Mouse (Mus musculus) CD4-positive naive resting alpha-beta T cell, adult 57 days (primary cell): ENCODE results near the gene Babam2. TPM values are rescaled to one million over a fixed set of nuclear protein-coding genes. Genes with fewer than 3 reads are reported as not detected.

ENCODE experiments used
- total RNA-seq: library from RNA; stranded (reverse); gene quantifications from one replicate; pipeline ENCODE4 v1.2.4, GENCODE M21; 2023

Babam2 gene
- 49.2 TPM for total RNA-seq

DNA sequence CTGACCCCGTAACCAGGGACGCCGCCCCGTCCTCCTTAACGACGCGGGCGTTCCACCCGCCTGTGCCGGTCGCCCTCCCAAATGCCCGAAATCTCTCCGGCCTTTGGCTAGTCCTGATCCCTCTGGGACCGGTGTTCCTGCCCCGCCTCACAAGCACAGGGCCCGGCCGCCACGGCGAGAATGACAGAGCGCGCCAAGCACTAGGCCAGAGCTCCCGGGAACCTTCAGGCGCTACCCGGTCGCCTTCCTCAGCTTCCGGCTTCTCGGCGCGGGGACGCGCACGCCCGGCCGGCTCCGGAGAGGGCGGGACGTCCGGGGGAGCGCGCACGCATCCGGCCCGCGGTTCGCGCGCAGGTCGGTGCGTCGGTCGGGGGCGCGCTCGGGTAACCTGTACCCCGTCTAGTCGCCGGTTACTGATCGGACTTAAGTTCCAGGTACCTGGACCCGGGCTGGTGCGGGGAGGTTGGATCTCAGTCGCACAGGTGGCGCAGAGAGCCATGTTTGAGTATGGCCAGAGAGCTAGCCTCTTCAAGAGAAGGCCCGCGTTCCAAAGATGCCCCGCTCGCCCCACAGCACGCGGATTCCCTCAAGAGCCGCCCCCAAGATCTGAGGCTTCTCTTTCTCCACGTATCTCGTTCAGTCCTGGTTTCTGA lies at the start of gene Babam2:
Gene Babam2, plus strand, starts transcription at position 41 of the 653 bp plus-strand sequence.

GRCm38 (mm10) chr5:31696971-31697643 lies 377 bp upstream of the Babam2 start, which contains the start of gene Rbks:
Gene Rbks, minus strand, starts transcription at chr5:31697627.

Other genes with a start within 250 kb of the Babam2 start
- 30.8 TPM for gene Zfp512, start 245.3 kb upstream of the Babam2 start, total RNA-seq
- 0.92 TPM for gene 4930548H24Rik, start 211.9 kb upstream of the Babam2 start, total RNA-seq
- 53.2 TPM for gene Gpn1, start 202.9 kb upstream of the Babam2 start, total RNA-seq
- 80.4 TPM for gene Slc4a1ap, start 170.7 kb upstream of the Babam2 start, total RNA-seq
- 30.8 TPM for gene Supt7l, start 169.9 kb upstream of the Babam2 start, total RNA-seq
- gene Mrpl33, start 100.7 kb upstream of the Babam2 start, total RNA-seq: 133 TPM
- gene Rbks, start 57 bp upstream of the Babam2 start, total RNA-seq: 9.2 TPM